Mouse (Mus musculus): Measurements from ENCODE around the gene Rab11fip3. TPM values are rescaled to one million over a fixed set of nuclear protein-coding genes. Genes with fewer than 3 reads are reported as not detected.

Gene Rab11fip3
- total and polyA plus RNA-seq, 3 experiments, result 21.8 to 30.7 (median 22.5) TPM

- DNase-seq, result no peak
Observed at GRCm38 (mm10) chr17:25992274-25992673, 77.1 kb downstream of the Rab11fip3 start.

- no peak for DNase-seq
Observed at GRCm38 (mm10) chr17:25990331-25990730, 79.0 kb downstream of the Rab11fip3 start.

- peak; percentile 96 for DNase-seq
Observed at GRCm38 (mm10) chr17:25985306-25986294, 83.8 kb downstream of the Rab11fip3 start, which contains the start of gene Capn15. Gene Capn15 (minus strand): TSS chr17:25985796.

- DNase-seq, result no peak
Observed at GRCm38 (mm10) chr17:25984556-25985305, 84.6 kb downstream of the Rab11fip3 start.

- DNase-seq, result no peak
Observed at GRCm38 (mm10) chr17:25984066-25984465, 85.3 kb downstream of the Rab11fip3 start.

- no peak for DNase-seq
Observed at GRCm38 (mm10) chr17:25982913-25983312, 86.4 kb downstream of the Rab11fip3 start.

- DNase-seq, result peak; percentile 24
Observed at GRCm38 (mm10) chr17:25980854-25981253, 88.5 kb downstream of the Rab11fip3 start.

- DNase-seq, result no peak
Observed at GRCm38 (mm10) chr17:25979829-25980738, 89.3 kb downstream of the Rab11fip3 start.

GRCm38 (mm10) chr17:25970954-25971707, 98.2 kb downstream of the Rab11fip3 start:
- no peak for DNase-seq

- DNase-seq, result no peak
Observed at GRCm38 (mm10) chr17:25970448-25970847, 98.9 kb downstream of the Rab11fip3 start.

GRCm38 (mm10) chr17:25968176-25968575, 101.2 kb downstream of the Rab11fip3 start:
- no peak for DNase-seq

GRCm38 (mm10) chr17:25967652-25968051, 101.7 kb downstream of the Rab11fip3 start:
- no peak for DNase-seq

- DNase-seq, result no peak
Observed at GRCm38 (mm10) chr17:25964271-25964670, 105.1 kb downstream of the Rab11fip3 start.

GRCm38 (mm10) chr17:25962413-25962905, 106.9 kb downstream of the Rab11fip3 start:
- DNase-seq, result no peak

GRCm38 (mm10) chr17:25961566-25961965, 107.8 kb downstream of the Rab11fip3 start:
- no peak for DNase-seq

GRCm38 (mm10) chr17:25959630-25960467, 109.5 kb downstream of the Rab11fip3 start:
- no peak for DNase-seq

- DNase-seq, result no peak
Observed at GRCm38 (mm10) chr17:25958771-25959494, 110.4 kb downstream of the Rab11fip3 start.

- no peak for DNase-seq
Observed at GRCm38 (mm10) chr17:25957586-25958051, 111.7 kb downstream of the Rab11fip3 start.

- no peak for DNase-seq
Observed at GRCm38 (mm10) chr17:25956631-25957030, 112.7 kb downstream of the Rab11fip3 start.

All from adrenal gland, adult 2 months (tissue).